18 mouse cellular contexts compared by ENCODE assay signal in the genomic region with DNA sequence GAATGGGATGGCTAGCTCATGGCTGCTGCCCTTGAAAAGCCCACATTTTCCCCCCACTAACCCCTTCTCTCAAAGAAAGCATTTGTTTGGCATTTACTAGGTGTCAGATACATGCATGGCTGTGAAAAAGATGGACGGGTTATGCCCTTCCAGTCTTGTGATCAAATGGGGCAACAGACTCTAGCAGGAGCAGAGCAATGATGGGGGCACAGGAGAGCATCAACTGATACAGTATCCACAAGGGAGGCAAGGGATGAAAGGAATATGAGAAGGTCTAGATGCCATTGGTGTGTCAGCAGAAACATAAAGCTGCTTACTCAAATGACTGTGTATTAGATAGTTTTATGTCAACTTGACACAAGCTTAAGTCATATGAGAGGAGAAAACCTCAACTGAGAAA.
"Had no signal": no experiment of that assay in that cellular context is flagged by ENCODE, and none has a peak within 500 bp of the region (broad histone marks: within the 10 kb centered on the region; RNA-seq: fewer than 3 reads in every experiment).

No protein-coding gene starts in this region.

- H3K4me2 ChIP-seq: lung, embryonic 14.5 days; midbrain, embryonic 12.5 days; neural tube, embryonic 13.5 days; neural tube, embryonic 15.5 days had no signal

- H3K4me3 ChIP-seq: midbrain, embryonic 10.5 days; midbrain, embryonic 12.5 days; myocyte; neural tube, embryonic 13.5 days; neural tube, embryonic 15.5 days had no signal

- DNase-seq: lung, embryonic 14.5 days; lung, postnatal 10 days; lung, postnatal 4 days; midbrain, embryonic 14.5 days; retina, postnatal 1 day; right cerebral cortex, adult 18-20 months; right cerebral cortex, postnatal 25 days; right cerebral cortex, postnatal 4 days; spleen, adult 18-20 months; thymus, adult 18-20 months; thymus, postnatal 14 days; thymus, postnatal 36 days had no signal

- H3K9ac ChIP-seq: lung, embryonic 14.5 days; midbrain, embryonic 12.5 days; neural tube, embryonic 13.5 days; neural tube, embryonic 15.5 days had no signal

- ATAC-seq: midbrain, embryonic 16.5 days had no signal

- H3K36me3 ChIP-seq: midbrain, embryonic 10.5 days; midbrain, embryonic 12.5 days; neural tube, embryonic 13.5 days; neural tube, embryonic 15.5 days had no signal

- H3K27me3 ChIP-seq: neural tube, embryonic 13.5 days; neural tube, embryonic 15.5 days had no signal

- H3K27ac ChIP-seq: midbrain, embryonic 12.5 days; neural tube, embryonic 13.5 days; neural tube, embryonic 15.5 days had no signal

- H3K9me3 ChIP-seq: midbrain, embryonic 10.5 days; midbrain, embryonic 12.5 days; neural tube, embryonic 13.5 days; neural tube, embryonic 15.5 days had no signal
